In genomic region chr5:15061638-15062384, GRCm38 (mm10) we compare ENCODE assay signal across 11 mouse cellular contexts. TPM values are rescaled to one million over a fixed set of nuclear protein-coding genes. Genes with fewer than 3 reads are reported as not detected.
DNase-seq lines count a peak whose midpoint lies in the region; ATAC-seq and TF ChIP-seq lines count a peak whose summit lies in the region.
"Not testable (repeated sequence)": the region's sequence is repeated elsewhere in the genome, so short reads cannot be mapped to it uniquely, and the experiment has no call there.
"Had no signal": no experiment of that assay in that cellular context is flagged by ENCODE, and none has a peak within 500 bp of the region (broad histone marks: within the 10 kb centered on the region; RNA-seq: fewer than 3 reads in every experiment).

No protein-coding gene starts in this region.

- not testable (repeated sequence) for TF ChIP-seq CTCF in kidney, postnatal 0 days (IDR thresholded peaks at IDR 0.05; ENCODE audit: low read depth); liver, embryonic 14.5 days (IDR thresholded peaks at IDR 0.05; ENCODE audit: low read depth)

- H3K27me3 ChIP-seq in forebrain, embryonic 13.5 days; heart, embryonic 14.5 days (ENCODE audit: control insufficient read depth, insufficient read depth, low read length); hindbrain, embryonic 16.5 days (replicated peaks; ENCODE audit: control insufficient read depth, insufficient read depth, low read length); kidney, postnatal 0 days (ENCODE audit: insufficient read depth, low read length); liver, embryonic 14.5 days (ENCODE audit: control insufficient read depth, insufficient read depth, low read length); midbrain, embryonic 12.5 days; neural tube, embryonic 15.5 days (replicated peaks): not testable (repeated sequence)

- H3K27ac ChIP-seq in forebrain, embryonic 13.5 days; heart, embryonic 14.5 days (replicated peaks in 1 of 2; ENCODE audit: control insufficient read depth in 1 of 2, insufficient read depth in 1 of 2, low read depth in 2 of 2, low read length in 2 of 2); hindbrain, embryonic 16.5 days (ENCODE audit: low read depth, low read length); kidney, postnatal 0 days; liver, embryonic 14.5 days; midbrain, embryonic 12.5 days (replicated peaks); neural tube, embryonic 15.5 days (replicated peaks): not testable (repeated sequence)

- not testable (repeated sequence) for TF ChIP-seq EP300 in liver, embryonic 14.5 days (IDR thresholded peaks at IDR 0.05; ENCODE audit: low read depth)

- peak; percentile 75 for ATAC-seq in forebrain, embryonic 13.5 days
- ATAC-seq in heart, embryonic 14.5 days (ENCODE audit: insufficient number of reproducible peaks, insufficient read depth, low FRiP score, low read depth): peak; percentile 85
- peak; percentile 58 for ATAC-seq in hindbrain, embryonic 16.5 days
- peak; percentile 89 for ATAC-seq in kidney, postnatal 0 days (replicated peaks; ENCODE audit: low FRiP score, low read depth)
- peak; percentile 62 for ATAC-seq in liver, embryonic 14.5 days (ENCODE audit: insufficient read depth)
- ATAC-seq in midbrain, embryonic 12.5 days (ENCODE audit: low FRiP score, low read depth): peak; percentile 92
- ATAC-seq in neural tube, embryonic 15.5 days (ENCODE audit: low FRiP score): peak; percentile 86; the same call in 1 of the 2 replicates

- WGBS in forebrain, embryonic 13.5 days: 82% methylated on average over 4 of the region's 4 CpGs
- WGBS in heart, embryonic 14.5 days: 79% methylated on average over 4 of the region's 4 CpGs
- 77% methylated on average over 4 of the region's 4 CpGs for WGBS in hindbrain, embryonic 16.5 days
- 84% methylated on average over 4 of the region's 4 CpGs for WGBS in kidney, postnatal 0 days
- WGBS in liver, embryonic 14.5 days (ENCODE audit: insufficient replicate concordance): 63% methylated on average over 4 of the region's 4 CpGs
- 83% methylated on average over 4 of the region's 4 CpGs for WGBS in midbrain, embryonic 12.5 days
- WGBS in neural tube, embryonic 15.5 days: 86% methylated on average over 4 of the region's 4 CpGs

- DNase-seq in kidney, postnatal 0 days (ENCODE audit: low spot score); liver, embryonic 14.5 days (ENCODE audit: low read depth in 3 of 3, low spot score in 3 of 3): not testable (repeated sequence)

- not testable (repeated sequence) for H3K4me3 ChIP-seq in forebrain, embryonic 13.5 days; heart, embryonic 14.5 days (ENCODE audit: control insufficient read depth in 1 of 2, insufficient read depth in 1 of 2, low read depth in 1 of 2, low read length in 2 of 2); hindbrain, embryonic 16.5 days (ENCODE audit: low read length); kidney, postnatal 0 days (replicated peaks; ENCODE audit: low read depth, low read length); liver, embryonic 14.5 days (ENCODE audit: insufficient read depth in 1 of 2, low read depth in 2 of 2, low read length in 2 of 2); midbrain, embryonic 12.5 days; neural tube, embryonic 15.5 days (replicated peaks)

- not testable (repeated sequence) for H3K4me2 ChIP-seq in forebrain, embryonic 13.5 days; heart, embryonic 14.5 days (ENCODE audit: low read length); hindbrain, embryonic 16.5 days (ENCODE audit: low read length); kidney, postnatal 0 days (ENCODE audit: low read length); liver, embryonic 14.5 days (ENCODE audit: low read depth); midbrain, embryonic 12.5 days (replicated peaks); neural tube, embryonic 15.5 days

- not testable (repeated sequence) for H3K9ac ChIP-seq in forebrain, embryonic 13.5 days; heart, embryonic 14.5 days (ENCODE audit: low read length); hindbrain, embryonic 16.5 days (ENCODE audit: low read depth, low read length); kidney, postnatal 0 days (ENCODE audit: low read depth, low read length); liver, embryonic 14.5 days (replicated peaks); midbrain, embryonic 12.5 days (replicated peaks); neural tube, embryonic 15.5 days (replicated peaks)

- not testable (repeated sequence) for H3K36me3 ChIP-seq in forebrain, embryonic 13.5 days (ENCODE audit: poor library complexity, severe bottlenecking); heart, embryonic 14.5 days (ENCODE audit: control insufficient read depth, insufficient read depth, low read length); hindbrain, embryonic 16.5 days (ENCODE audit: control insufficient read depth, insufficient read depth, low read length); kidney, postnatal 0 days (ENCODE audit: insufficient read depth, low read length); liver, embryonic 14.5 days (replicated peaks; ENCODE audit: control insufficient read depth, insufficient read depth, low read depth); midbrain, embryonic 12.5 days; neural tube, embryonic 15.5 days

- H3K9me3 ChIP-seq in forebrain, embryonic 13.5 days (replicated peaks): peaks cover 27% of the 10 kb centered on the region
- peaks cover 13% of the 10 kb centered on the region for H3K9me3 ChIP-seq in heart, embryonic 14.5 days (ENCODE audit: control insufficient read depth, low read length)
- H3K9me3 ChIP-seq in hindbrain, embryonic 16.5 days (ENCODE audit: control insufficient read depth, low read length): peaks cover 18% of the 10 kb centered on the region
- H3K9me3 ChIP-seq in kidney, postnatal 0 days (replicated peaks; ENCODE audit: low read length); liver, embryonic 14.5 days (ENCODE audit: control insufficient read depth, low read length): not testable (repeated sequence)
- H3K9me3 ChIP-seq in midbrain, embryonic 12.5 days: peaks cover 19% of the 10 kb centered on the region
- H3K9me3 ChIP-seq in neural tube, embryonic 15.5 days (replicated peaks): peaks cover 20% of the 10 kb centered on the region

- not testable (repeated sequence) for H3K4me1 ChIP-seq in forebrain, embryonic 13.5 days; heart, embryonic 14.5 days (ENCODE audit: control insufficient read depth in 2 of 2, insufficient read depth in 2 of 2, low read length in 2 of 2); hindbrain, embryonic 16.5 days (ENCODE audit: control insufficient read depth, insufficient read depth, low read depth, low read length); kidney, postnatal 0 days (replicated peaks; ENCODE audit: insufficient read depth, low read length); liver, embryonic 14.5 days (replicated peaks; ENCODE audit: control insufficient read depth in 2 of 2, insufficient read depth in 2 of 2, low read length in 1 of 2); midbrain, embryonic 12.5 days; neural tube, embryonic 15.5 days

RNA-seq across cellular contexts. Expression of gene Gm17019, which starts 29.0 kb away (rescaled TPM):
- not detected in 2 replicates for polyA plus RNA-seq in forebrain, embryonic 13.5 days (2015; fragmentation: Nextera tagmentation; extraction: Ambion mirVana)
- polyA plus RNA-seq in heart, embryonic 14.5 days (2014; fragmentation: Nextera tagmentation; extraction: Ambion mirVana): not detected in 2 replicates
- polyA plus RNA-seq in hindbrain, embryonic 16.5 days (2015; fragmentation: Nextera tagmentation; extraction: Ambion mirVana): not detected in 2 replicates
- polyA plus RNA-seq in kidney, postnatal 0 days (2015; fragmentation: Nextera tagmentation; extraction: Ambion mirVana): not detected in 2 replicates
- polyA plus RNA-seq in liver, embryonic 14.5 days (2012; rRNA removed): not detected in 2 replicates
- not detected in 2 replicates for polyA plus RNA-seq in liver, embryonic 14.5 days (2014; fragmentation: Nextera tagmentation; extraction: Ambion mirVana)
- not detected in 2 replicates for polyA plus RNA-seq in midbrain, embryonic 12.5 days (2016; fragmentation: Nextera tagmentation; extraction: Ambion mirVana)
- polyA plus RNA-seq in neural tube, embryonic 15.5 days (2015; fragmentation: Nextera tagmentation; extraction: Ambion mirVana): not detected in 2 replicates
- polyA plus RNA-seq: brain, embryonic 14.5 days; CD4-positive, CD25-positive, alpha-beta regulatory T cell, adult 4 months; embryonic facial prominence, embryonic 14.5 days; limb, embryonic 10.5 days had no signal
